Mouse (Mus musculus) erythroblast, embryonic 14.5 days (primary cell): ENCODE measurements around the gene Fgf10.

Experiments used
- GATA1 ChIP-seq: IDR thresholded peaks from 2 replicates; pipeline ENCODE4 v1.6.1; 2012; ENCODE audit warnings: low read length, inconsistent platforms, mixed read lengths
- TAL1 ChIP-seq: IDR thresholded peaks from 3 replicates; pipeline ENCODE4 v1.6.1; 2012; ENCODE audit warnings: low read length, inconsistent platforms, mixed read lengths

GRCm38 (mm10) chr13:118834021-118834420, 164.4 kb downstream of the Fgf10 start:
- TF ChIP-seq TAL1, result no peak
- TF ChIP-seq GATA1, result no peak
